Mouse (Mus musculus): ENCODE measurements around the gene Plekha6. TPM values are rescaled to one million over a fixed set of nuclear protein-coding genes. Genes with fewer than 3 reads are reported as not detected.
A peak's percentile ranks its signal among the peaks of the same experiment; 100 is the strongest.

Gene Plekha6
- total RNA-seq, 2 experiments from 2014 or later = 72.2 to 84.2 TPM

GRCm38 (mm10) chr1:133256347-133256746 is 92.3 kb downstream of the Plekha6 start:
- no peak for DNase-seq (ENCODE audit: low spot score in 2 of 2)
- intact Hi-C loops (cut with DNase I) = no loop called here

- DNase-seq (ENCODE audit: low spot score in 2 of 2) = no peak
- intact Hi-C loops (cut with DNase I) = no loop called here
Measured at GRCm38 (mm10) chr1:133258694-133259093, 94.7 kb downstream of the Plekha6 start.

GRCm38 (mm10) chr1:133262628-133263027 is 98.6 kb downstream of the Plekha6 start:
- peak in 1 of 2 experiments; percentile 49 for DNase-seq (ENCODE audit: low spot score in 2 of 2)
- intact Hi-C loops (cut with DNase I) = no loop called here

GRCm38 (mm10) chr1:133263134-133263533 is 99.1 kb downstream of the Plekha6 start:
- intact Hi-C loops (cut with DNase I) = no loop called here
- no peak for DNase-seq (ENCODE audit: low spot score in 2 of 2)

GRCm38 (mm10) chr1:133264367-133264766 is 100.4 kb downstream of the Plekha6 start:
- intact Hi-C loops (cut with DNase I) = no loop called here

GRCm38 (mm10) chr1:133265114-133265766 is 101.2 kb downstream of the Plekha6 start:
- intact Hi-C loops (cut with DNase I) = no loop called here
- no peak for DNase-seq (ENCODE audit: low spot score in 2 of 2)

More at GRCm38 (mm10) chr1:133264367-133264766, 100.4 kb downstream of the Plekha6 start:
- no peak for DNase-seq (ENCODE audit: low spot score in 2 of 2)

GRCm38 (mm10) chr1:133267094-133267493 is 103.1 kb downstream of the Plekha6 start:
- intact Hi-C loops (cut with DNase I) = no loop called here
- no peak for DNase-seq (ENCODE audit: low spot score in 2 of 2)

GRCm38 (mm10) chr1:133267813-133268492 is 103.9 kb downstream of the Plekha6 start:
- DNase-seq (ENCODE audit: low spot score in 2 of 2) = peak; percentile 34 to 54
- intact Hi-C loops (cut with DNase I) = no loop called here

GRCm38 (mm10) chr1:133268503-133268902 is 104.5 kb downstream of the Plekha6 start:
- no peak for DNase-seq (ENCODE audit: low spot score in 2 of 2)
- intact Hi-C loops (cut with DNase I) = no loop called here

GRCm38 (mm10) chr1:133270336-133270735 is 106.3 kb downstream of the Plekha6 start:
- no peak for DNase-seq (ENCODE audit: low spot score in 2 of 2)
- intact Hi-C loops (cut with DNase I) = no loop called here

- no peak for DNase-seq (ENCODE audit: low spot score in 2 of 2)
- intact Hi-C loops (cut with DNase I) = no loop called here
Measured at GRCm38 (mm10) chr1:133274163-133274562, 110.2 kb downstream of the Plekha6 start.

- intact Hi-C loops (cut with DNase I) = no loop called here
Measured at GRCm38 (mm10) chr1:133276983-133277382, 113.0 kb downstream of the Plekha6 start.

GRCm38 (mm10) chr1:133278539-133278938 is 114.5 kb downstream of the Plekha6 start:
- intact Hi-C loops (cut with DNase I) = no loop called here
- no peak for DNase-seq (ENCODE audit: low spot score in 2 of 2)

More at GRCm38 (mm10) chr1:133276983-133277382, 113.0 kb downstream of the Plekha6 start:
- no peak for DNase-seq (ENCODE audit: low spot score in 2 of 2)

GRCm38 (mm10) chr1:133278946-133279631 is 115.1 kb downstream of the Plekha6 start:
- DNase-seq (ENCODE audit: low spot score in 2 of 2) = no peak
- intact Hi-C loops (cut with DNase I) = no loop called here

- DNase-seq (ENCODE audit: low spot score in 2 of 2) = peak; percentile 51 to 69
- intact Hi-C loops (cut with DNase I) = no loop called here
Measured at GRCm38 (mm10) chr1:133279632-133280093, 115.7 kb downstream of the Plekha6 start.

GRCm38 (mm10) chr1:133280537-133280936 is 116.5 kb downstream of the Plekha6 start:
- DNase-seq (ENCODE audit: low spot score in 2 of 2) = no peak
- intact Hi-C loops (cut with DNase I) = no loop called here

GRCm38 (mm10) chr1:133285907-133286306 is 121.9 kb downstream of the Plekha6 start:
- no peak for DNase-seq (ENCODE audit: low spot score in 2 of 2)
- intact Hi-C loops (cut with DNase I) = no loop called here

- DNase-seq (ENCODE audit: low spot score in 2 of 2) = peak; percentile 28 to 91
Measured at GRCm38 (mm10) chr1:133287051-133287450, 123.0 kb downstream of the Plekha6 start.

GRCm38 (mm10) chr1:133287880-133288279 is 123.9 kb downstream of the Plekha6 start:
- intact Hi-C loops (cut with DNase I) = no loop called here
- DNase-seq (ENCODE audit: low spot score in 2 of 2) = no peak

More at GRCm38 (mm10) chr1:133287051-133287450, 123.0 kb downstream of the Plekha6 start:
- intact Hi-C loops (cut with DNase I) = no loop called here

- intact Hi-C loops (cut with DNase I) = no loop called here
- no peak for DNase-seq (ENCODE audit: low spot score in 2 of 2)
Measured at GRCm38 (mm10) chr1:133291888-133292287, 127.9 kb downstream of the Plekha6 start.
